Mouse (Mus musculus) forelimb bud, embryonic 11.5 days (tissue): ENCODE measurements around the gene Frmd4b.

Experiments used
- DNase-seq: peaks from one replicate; pipeline ENCODE4 v3.0.0-alpha.2; 2012; ENCODE audit warnings: low read depth, low spot score

The Frmd4b gene

GRCm38 (mm10) chr6:97478981-97479860 is 138.1 kb downstream of the Frmd4b start:
- DNase-seq, result no peak

DNA sequence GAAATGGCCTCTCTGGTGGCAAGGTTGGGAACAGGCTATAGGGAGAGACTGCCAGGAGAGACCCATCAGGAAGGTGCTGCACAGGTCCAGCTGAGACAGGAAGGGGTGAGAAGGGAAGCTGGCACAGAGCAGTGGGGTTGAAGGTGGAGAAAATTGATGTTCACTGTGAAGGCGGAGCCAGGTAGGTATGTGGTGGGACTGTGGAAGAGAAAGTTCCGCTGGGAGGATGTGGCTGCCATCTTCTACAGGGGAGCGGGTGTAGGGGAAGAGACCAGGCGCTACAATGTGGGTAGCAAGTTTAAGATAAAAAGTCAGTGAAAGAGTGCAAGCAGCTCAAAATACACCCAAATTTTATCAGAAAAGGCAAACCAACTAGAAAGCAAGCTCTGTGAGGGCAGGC is 143.7 kb downstream of the Frmd4b start:
- DNase-seq, result no peak

DNA sequence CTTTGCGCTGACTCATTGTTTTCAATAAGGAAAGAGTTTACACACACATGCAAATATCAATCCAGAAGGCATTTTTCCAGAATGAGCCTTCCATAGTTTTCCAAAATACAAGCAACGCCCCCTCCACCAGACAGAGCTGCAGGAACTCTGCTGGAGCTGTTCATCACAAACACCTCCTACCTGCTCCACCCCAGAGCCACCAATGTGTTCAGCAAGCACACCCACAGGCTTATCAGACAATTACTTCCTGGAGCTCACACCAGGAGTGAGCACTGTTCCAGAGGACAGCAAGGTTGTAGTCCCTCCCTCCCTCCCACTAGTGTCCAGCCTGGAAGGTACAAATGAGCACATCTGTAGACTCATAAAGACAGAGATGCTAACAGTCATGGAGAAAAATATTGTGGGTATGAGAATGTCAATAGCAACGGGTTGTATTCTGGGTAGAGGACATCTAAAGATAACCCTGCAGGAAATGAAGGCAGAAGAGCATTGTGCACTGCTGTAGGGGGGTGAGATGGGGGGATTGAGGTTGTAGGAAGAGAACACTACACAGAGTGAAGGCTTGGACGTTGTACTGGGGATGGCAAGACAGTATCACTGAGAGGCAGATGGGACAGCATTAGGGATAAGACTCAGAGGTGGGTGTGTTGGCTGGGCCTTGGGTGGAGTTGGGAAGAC is 144.3 kb downstream of the Frmd4b start:
- DNase-seq, result no peak

DNA sequence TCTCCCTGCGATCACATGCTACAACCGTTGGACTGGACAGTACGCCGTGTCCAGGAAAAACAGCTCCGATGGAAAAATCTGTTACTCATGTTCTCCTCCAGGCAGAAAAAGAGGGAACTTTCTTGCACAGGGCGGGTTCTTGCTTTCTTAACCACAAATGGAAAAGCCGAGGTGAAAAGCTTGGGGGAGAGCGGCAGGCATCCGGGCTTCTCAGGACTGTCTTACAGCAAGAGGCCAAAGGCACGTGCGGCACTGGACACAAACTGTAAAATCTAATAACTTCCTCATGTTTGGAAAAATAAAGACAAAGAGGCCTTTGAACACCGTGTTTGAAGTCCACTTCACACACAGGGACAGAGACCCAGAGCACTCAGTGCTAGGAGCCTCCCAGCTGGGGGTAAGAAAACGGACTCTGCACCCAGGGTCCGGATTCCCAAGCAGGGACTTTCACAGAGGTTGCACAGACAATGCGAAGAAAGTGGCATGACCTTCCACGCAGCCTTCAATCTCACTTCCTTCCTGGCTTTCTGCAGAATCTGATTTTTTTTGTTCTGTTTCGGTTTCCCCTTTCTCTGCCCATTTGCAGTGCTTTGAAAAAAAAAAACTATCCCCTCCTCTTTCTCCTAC is 153.3 kb downstream of the Frmd4b start:
- DNase-seq, result no peak

DNA sequence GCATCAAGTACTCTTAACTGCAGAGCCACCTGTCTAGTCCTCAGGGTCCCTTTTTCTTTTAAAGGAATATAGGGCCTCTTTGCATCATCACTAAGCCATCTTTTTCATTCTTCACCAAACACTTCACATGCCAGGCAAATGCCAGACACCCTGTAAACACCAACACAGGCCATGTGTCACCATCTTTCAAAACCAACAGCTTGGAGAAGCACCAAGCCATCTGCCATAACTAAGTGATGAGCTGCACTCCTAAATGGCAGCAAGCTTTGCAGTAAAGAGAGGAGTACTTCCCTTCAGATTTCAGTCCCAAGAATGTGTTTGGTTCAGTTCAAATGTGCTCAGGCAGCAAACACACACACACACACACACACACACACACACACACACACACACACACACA is 154.9 kb downstream of the Frmd4b start:
- no peak for DNase-seq

- DNase-seq, result no peak
Measured at GRCm38 (mm10) chr6:97459112-97459511, 158.2 kb downstream of the Frmd4b start.

DNA sequence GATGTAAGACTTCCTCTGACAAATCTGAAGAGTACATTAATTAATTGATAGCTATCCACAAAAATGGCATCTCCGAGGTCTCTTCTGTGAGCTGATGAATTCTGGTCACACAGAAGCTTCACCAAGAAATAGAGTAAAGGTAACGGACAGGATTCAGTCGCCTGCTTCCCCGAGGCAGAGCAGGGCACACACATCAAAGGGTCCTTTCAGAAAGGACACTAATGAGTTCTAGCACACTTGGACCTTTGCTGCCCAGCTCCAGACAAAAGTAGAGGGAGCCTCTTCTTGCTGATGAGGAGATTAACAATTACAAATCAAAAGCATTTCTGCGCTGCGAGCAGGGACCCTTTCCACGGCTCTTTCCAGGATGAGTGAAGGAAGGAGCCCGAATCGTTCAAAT is 159.0 kb downstream of the Frmd4b start:
- DNase-seq, result no peak

DNA sequence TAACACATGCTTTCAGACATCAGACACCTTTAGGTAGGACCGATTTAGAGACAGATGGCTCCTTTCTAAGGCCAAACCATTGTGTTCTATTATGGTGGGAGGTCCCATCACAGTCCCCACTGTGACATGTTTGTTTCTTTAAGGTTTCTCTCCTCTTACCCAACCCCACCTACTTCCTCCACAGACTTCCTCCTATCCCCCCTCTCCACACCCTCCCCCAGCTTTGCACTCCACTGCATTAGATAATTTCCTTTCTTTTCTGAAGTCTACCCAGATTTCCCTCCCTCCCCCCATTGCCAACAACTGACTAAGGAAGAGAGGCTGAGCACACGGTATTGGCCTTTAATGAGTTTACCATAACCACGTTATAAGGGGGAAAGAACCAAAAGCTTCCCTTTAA is 159.4 kb downstream of the Frmd4b start:
- DNase-seq, result no peak

- DNase-seq, result no peak
Measured at GRCm38 (mm10) chr6:97457210-97457609, 160.1 kb downstream of the Frmd4b start.

- no peak for DNase-seq
Measured at GRCm38 (mm10) chr6:97452223-97452622, 165.1 kb downstream of the Frmd4b start.

DNA sequence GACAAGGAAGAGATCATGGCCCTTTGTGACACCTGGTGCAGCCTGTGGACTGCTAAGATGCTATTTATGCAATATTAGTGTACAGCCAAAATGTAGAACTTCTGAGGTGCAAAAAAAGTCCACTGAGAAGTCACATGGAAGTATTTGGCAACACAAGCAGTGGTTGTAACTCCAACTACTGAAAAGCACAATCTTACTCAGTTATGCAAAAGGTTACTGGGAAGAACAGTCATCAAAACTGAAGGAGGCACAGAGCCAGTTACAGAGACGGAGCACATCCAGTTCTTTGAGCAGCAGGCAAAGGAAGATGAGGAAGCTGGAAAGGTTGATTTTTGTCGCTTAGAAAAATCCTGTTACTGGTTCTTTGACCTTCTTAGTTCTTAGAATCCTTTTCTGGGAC is 167.5 kb downstream of the Frmd4b start:
- DNase-seq, result no peak

- no peak for DNase-seq
Measured at GRCm38 (mm10) chr6:97447020-97447419, 170.3 kb downstream of the Frmd4b start.

DNA sequence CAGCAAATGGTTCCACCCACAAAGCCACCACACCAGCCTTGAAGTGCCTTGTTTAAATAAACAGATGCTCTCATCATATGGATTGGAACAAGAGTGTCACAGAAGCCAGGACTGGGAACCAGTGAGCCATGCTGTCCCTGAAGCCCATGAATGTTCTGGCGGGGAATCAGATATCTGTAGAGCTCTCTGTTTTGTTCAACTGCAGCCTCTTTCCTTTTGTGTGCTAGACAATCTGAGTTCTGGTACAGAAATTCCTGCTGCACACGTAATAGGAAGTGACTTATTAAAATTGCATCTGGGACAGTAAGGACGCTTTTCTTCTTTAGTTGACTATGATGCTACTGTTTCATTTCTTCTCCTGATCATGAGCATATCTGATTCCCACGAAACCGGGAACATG is 173.2 kb downstream of the Frmd4b start:
- no peak for DNase-seq

DNA sequence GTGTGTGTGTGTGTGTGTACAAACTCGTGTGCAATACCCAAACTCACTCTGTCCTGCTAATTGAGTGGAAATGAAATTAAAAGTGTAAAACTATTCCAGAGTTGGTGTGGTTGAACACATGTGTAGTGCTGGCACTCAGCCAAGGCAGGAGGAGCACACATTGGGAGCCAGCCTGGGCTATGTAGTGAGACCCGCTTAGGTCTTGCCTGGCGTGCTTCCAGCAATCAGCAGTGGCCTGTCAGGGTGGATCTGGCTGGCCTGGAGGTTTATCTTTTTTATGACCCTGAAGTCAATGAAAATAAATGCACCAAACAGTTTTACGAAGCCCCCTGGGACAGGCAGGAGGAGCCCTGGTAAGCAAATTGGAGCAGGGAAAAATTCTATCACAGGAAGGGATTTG is 173.8 kb downstream of the Frmd4b start:
- DNase-seq, result no peak

- DNase-seq, result no peak
Measured at GRCm38 (mm10) chr6:97441357-97441756, 176.0 kb downstream of the Frmd4b start.

GRCm38 (mm10) chr6:97438918-97439645 is 178.3 kb downstream of the Frmd4b start:
- no peak for DNase-seq

- no peak for DNase-seq
Measured at GRCm38 (mm10) chr6:97434753-97435152, 182.6 kb downstream of the Frmd4b start.

- no peak for DNase-seq
Measured at GRCm38 (mm10) chr6:97431309-97432004, 185.9 kb downstream of the Frmd4b start.

DNA sequence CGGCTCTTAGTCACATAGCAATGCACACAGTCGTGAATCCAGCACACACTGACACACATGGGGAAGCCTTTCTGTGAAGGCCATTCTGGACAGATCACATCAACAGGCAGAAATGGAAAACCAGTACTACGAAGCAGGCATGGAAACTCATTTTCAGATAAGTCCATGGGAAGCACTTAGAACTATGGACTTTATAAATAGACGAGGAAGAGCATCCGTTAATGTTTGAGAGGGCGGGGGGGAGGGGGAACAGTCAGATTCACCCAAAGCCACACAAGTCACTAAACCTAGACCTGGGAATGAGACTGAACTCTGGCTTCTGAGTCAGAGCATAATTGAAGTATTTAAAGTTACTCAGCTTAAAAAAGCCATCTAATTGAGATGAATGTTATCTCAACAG is 186.8 kb downstream of the Frmd4b start:
- DNase-seq, result no peak

- DNase-seq, result no peak
Measured at GRCm38 (mm10) chr6:97429688-97430343, 187.5 kb downstream of the Frmd4b start.
